Mouse (Mus musculus): Measurements from ENCODE around the gene Col6a6. TPM values are rescaled to one million over a fixed set of nuclear protein-coding genes. Genes with fewer than 3 reads are reported as not detected.
"Not testable (repeated sequence)": the region's sequence is repeated elsewhere in the genome, so short reads cannot be mapped to it uniquely, and the experiment has no call there.

Col6a6 gene
- 0.15 and 0.23 TPM in 2 replicates for polyA plus RNA-seq (2015; fragmentation: Nextera tagmentation; extraction: Ambion mirVana)

GRCm38 (mm10) chr9:105827791-105828385, at the start of gene Col6a6:
Gene Col6a6 (minus strand): TSS chr9:105828160.
- Histone ChIP-seq H3K9me3 (no peaks in the 10 kb centered on the region), H3K4me1 (peaks cover 5% of the 10 kb centered on the region; the same call in 1 of the 2 replicates), H3K27me3 (replicated peaks) (0 out of 2 replicates have a peak, but pooled peaks cover 3% of the 10 kb centered on the region), H3K4me2 (peak within 1 kb of the TSS; percentile 22), H3K27ac (no peak within 1 kb of the TSS), H3K36me3 (replicated peaks) (no peaks in the 10 kb centered on the region), H3K9ac (no peak within 1 kb of the TSS), H3K4me3 (no peak within 1 kb of the TSS)
- WGBS, result 17% methylated on average over 20 of the region's 20 CpGs
- no peak for ATAC-seq (replicated peaks)

GRCm38 (mm10) chr9:105876124-105876523, 48.2 kb upstream of the Col6a6 start:
- no peak for ATAC-seq (replicated peaks)
- no peak overlapping the region for H3K4me3 ChIP-seq
- no peak overlapping the region for H3K27ac ChIP-seq
- H3K4me1 ChIP-seq, result no peaks in the 10 kb centered on the region
- H3K9ac ChIP-seq, result no peak overlapping the region
- WGBS, result 86% methylated on average over 4 of the region's 4 CpGs
- no peaks in the 10 kb centered on the region for H3K36me3 ChIP-seq (replicated peaks)
- H3K9me3 ChIP-seq, result no peaks in the 10 kb centered on the region
- no peak overlapping the region for H3K4me2 ChIP-seq
- H3K27me3 ChIP-seq (replicated peaks), result no peaks in the 10 kb centered on the region

GRCm38 (mm10) chr9:105871643-105872042, 43.7 kb upstream of the Col6a6 start:
- H3K9ac ChIP-seq, result no peak overlapping the region
- H3K4me3 ChIP-seq, result no peak overlapping the region
- no peaks in the 10 kb centered on the region for H3K4me1 ChIP-seq
- H3K27me3 ChIP-seq (replicated peaks), result no peaks in the 10 kb centered on the region
- ATAC-seq (replicated peaks), result no peak
- no peaks in the 10 kb centered on the region for H3K9me3 ChIP-seq
- H3K4me2 ChIP-seq, result no peak overlapping the region
- no peaks in the 10 kb centered on the region for H3K36me3 ChIP-seq (replicated peaks)
- no peak overlapping the region for H3K27ac ChIP-seq
- 80% methylated on average over 14 of the region's 14 CpGs for WGBS

- no peak overlapping the region for H3K4me2 ChIP-seq
- H3K27me3 ChIP-seq (replicated peaks), result no peaks in the 10 kb centered on the region
- 0 out of 2 replicates have a peak, but pooled peaks have one; percentile 27 for ATAC-seq (replicated peaks)
- H3K4me1 ChIP-seq, result no peaks in the 10 kb centered on the region
- no peak overlapping the region for H3K9ac ChIP-seq
- H3K36me3 ChIP-seq (replicated peaks), result no peaks in the 10 kb centered on the region
- H3K4me3 ChIP-seq, result no peak overlapping the region
- H3K27ac ChIP-seq, result no peak overlapping the region
- WGBS, result 11% methylated on average over 6 of the region's 6 CpGs
- no peaks in the 10 kb centered on the region for H3K9me3 ChIP-seq
These were observed 29.8 kb upstream of the Col6a6 start for GRCm38 (mm10) chr9:105857773-105858172.

- Histone ChIP-seq H3K4me3 (no peak overlapping the region), H3K4me2 (no peak overlapping the region), H3K27ac (no peak overlapping the region), H3K9ac (no peak overlapping the region), H3K4me1 (no peaks in the 10 kb centered on the region), H3K27me3 (replicated peaks) (no peaks in the 10 kb centered on the region), H3K9me3 (no peaks in the 10 kb centered on the region), H3K36me3 (replicated peaks) (no peaks in the 10 kb centered on the region)
- 90% methylated on average over 1 of the region's 1 CpGs for WGBS
- no peak for ATAC-seq (replicated peaks)
These were observed 24.8 kb upstream of the Col6a6 start for GRCm38 (mm10) chr9:105852778-105853065.

- Histone ChIP-seq H3K4me2 (no peak overlapping the region), H3K27me3 (replicated peaks) (no peaks in the 10 kb centered on the region), H3K9me3 (no peaks in the 10 kb centered on the region), H3K27ac (no peak overlapping the region), H3K4me1 (no peaks in the 10 kb centered on the region), H3K9ac (no peak overlapping the region), H3K36me3 (replicated peaks) (no peaks in the 10 kb centered on the region), H3K4me3 (no peak overlapping the region)
- ATAC-seq (replicated peaks), result no peak
- WGBS, result 85% methylated on average over 14 of the region's 14 CpGs
These were observed 24.2 kb upstream of the Col6a6 start for GRCm38 (mm10) chr9:105852015-105852777.

- H3K36me3 ChIP-seq (replicated peaks), result no peaks in the 10 kb centered on the region
- H3K4me3 ChIP-seq, result no peak overlapping the region
- 83% methylated on average over 3 of the region's 3 CpGs for WGBS
- H3K4me2 ChIP-seq, result no peak overlapping the region
- H3K9me3 ChIP-seq, result no peaks in the 10 kb centered on the region
- ATAC-seq (replicated peaks), result no peak
- no peak overlapping the region for H3K27ac ChIP-seq
- no peaks in the 10 kb centered on the region for H3K27me3 ChIP-seq (replicated peaks)
- no peak overlapping the region for H3K9ac ChIP-seq
- no peaks in the 10 kb centered on the region for H3K4me1 ChIP-seq
These were observed 23.1 kb upstream of the Col6a6 start for GRCm38 (mm10) chr9:105851011-105851410.

- WGBS, result 71% methylated on average over 4 of the region's 4 CpGs
- Histone ChIP-seq H3K4me1 (no peaks in the 10 kb centered on the region), H3K27me3 (replicated peaks) (no peaks in the 10 kb centered on the region), H3K4me3 (no peak overlapping the region), H3K9ac (no peak overlapping the region), H3K27ac (no peak overlapping the region), H3K9me3 (no peaks in the 10 kb centered on the region), H3K36me3 (replicated peaks) (no peaks in the 10 kb centered on the region), H3K4me2 (no peak overlapping the region)
- no peak for ATAC-seq (replicated peaks)
These were observed 20.4 kb upstream of the Col6a6 start for GRCm38 (mm10) chr9:105848396-105848795.

GRCm38 (mm10) chr9:105847261-105847660, 19.3 kb upstream of the Col6a6 start:
- Histone ChIP-seq H3K4me2 (no peak overlapping the region), H3K4me1 (no peaks in the 10 kb centered on the region), H3K36me3 (replicated peaks) (no peaks in the 10 kb centered on the region), H3K4me3 (no peak overlapping the region), H3K9ac (no peak overlapping the region), H3K27me3 (replicated peaks) (no peaks in the 10 kb centered on the region), H3K9me3 (no peaks in the 10 kb centered on the region), H3K27ac (no peak overlapping the region)
- no peak for ATAC-seq (replicated peaks)
- WGBS, result 98% methylated on average over 5 of the region's 5 CpGs

- not testable (repeated sequence) for H3K9me3 ChIP-seq; H3K4me1 ChIP-seq; ATAC-seq (replicated peaks); H3K4me3 ChIP-seq; H3K36me3 ChIP-seq (replicated peaks); H3K27me3 ChIP-seq (replicated peaks); H3K4me2 ChIP-seq; H3K27ac ChIP-seq; H3K9ac ChIP-seq
- WGBS, result 62% methylated on average over 5 of the region's 5 CpGs
These were observed 13.4 kb upstream of the Col6a6 start for GRCm38 (mm10) chr9:105841386-105841785.

- Histone ChIP-seq H3K9me3 (no peaks in the 10 kb centered on the region), H3K27me3 (replicated peaks) (no peaks in the 10 kb centered on the region), H3K4me3 (no peak overlapping the region), H3K36me3 (replicated peaks) (no peaks in the 10 kb centered on the region), H3K9ac (no peak overlapping the region), H3K4me2 (no peak overlapping the region), H3K4me1 (no peaks in the 10 kb centered on the region), H3K27ac (no peak overlapping the region)
- WGBS, result 78% methylated on average over 5 of the region's 5 CpGs
- ATAC-seq (replicated peaks), result no peak
These were observed 11.2 kb upstream of the Col6a6 start for GRCm38 (mm10) chr9:105839147-105839515.

- H3K9ac ChIP-seq, result no peak overlapping the region
- H3K4me2 ChIP-seq, result no peak overlapping the region
- no peaks in the 10 kb centered on the region for H3K36me3 ChIP-seq (replicated peaks)
- no peaks in the 10 kb centered on the region for H3K27me3 ChIP-seq (replicated peaks)
- 78% methylated on average over 4 of the region's 4 CpGs for WGBS
- H3K4me1 ChIP-seq, result no peaks in the 10 kb centered on the region
- H3K27ac ChIP-seq, result no peak overlapping the region
- H3K9me3 ChIP-seq, result no peaks in the 10 kb centered on the region
- H3K4me3 ChIP-seq, result no peak overlapping the region
- no peak for ATAC-seq (replicated peaks)
These were observed 10.6 kb upstream of the Col6a6 start for GRCm38 (mm10) chr9:105838396-105839146.

Data from midbrain, embryonic 15.5 days (tissue).